In genomic region chr6:39543769-39544420, GRCm38 (mm10) we compare ENCODE assay signal across 7 mouse cellular contexts. TPM values are rescaled to one million over a fixed set of nuclear protein-coding genes. Genes with fewer than 3 reads are reported as not detected.
DNase-seq lines count a peak whose midpoint lies in the region; ATAC-seq and TF ChIP-seq lines count a peak whose summit lies in the region.

No protein-coding gene starts in this region.

- peak overlapping the region; percentile 40 for H3K4me3 ChIP-seq in embryonic facial prominence, embryonic 10.5 days
- no peak overlapping the region for H3K4me3 ChIP-seq in hindbrain, postnatal 0 days (ENCODE audit: low read length)

- peak; percentile 60 for DNase-seq in adipocyte (ENCODE audit: low spot score)
- DNase-seq in embryonic facial prominence, embryonic 10.5 days (ENCODE audit: low spot score) = peak; percentile 35
- no peak for DNase-seq in hindbrain, postnatal 0 days (ENCODE audit: low spot score)
- DNase-seq in lung, postnatal 10 days = peak; percentile 72
- DNase-seq in cerebellum, postnatal 4 days (ENCODE audit: low spot score in 2 of 2) = no peak
- DNase-seq in urinary bladder, postnatal 4 days (ENCODE audit: low spot score in 2 of 2) = no peak
- no peak for DNase-seq in right cerebral cortex, postnatal 4 days

- H3K9me3 ChIP-seq in embryonic facial prominence, embryonic 10.5 days = no peaks in the 10 kb centered on the region
- no peaks in the 10 kb centered on the region for H3K9me3 ChIP-seq in hindbrain, postnatal 0 days (ENCODE audit: low read length)

- peaks cover 72% of the 10 kb centered on the region for H3K4me1 ChIP-seq in embryonic facial prominence, embryonic 10.5 days
- peaks cover 27% of the 10 kb centered on the region for H3K4me1 ChIP-seq in hindbrain, postnatal 0 days (ENCODE audit: insufficient read depth, low read length)

- no peak; the same call in 1 of the 2 replicates for ATAC-seq in hindbrain, postnatal 0 days

- peak overlapping the region; percentile 83 for H3K27ac ChIP-seq in embryonic facial prominence, embryonic 10.5 days (replicated peaks)
- peak overlapping the region; percentile 64 for H3K27ac ChIP-seq in hindbrain, postnatal 0 days

- 26% methylated on average over 15 of the region's 15 CpGs for WGBS in embryonic facial prominence, embryonic 10.5 days
- 29% methylated on average over 15 of the region's 15 CpGs for WGBS in hindbrain, postnatal 0 days

- TF ChIP-seq CTCF in hindbrain, postnatal 0 days (IDR thresholded peaks at IDR 0.05; ENCODE audit: low read depth) = no peak

- no peak overlapping the region for H3K9ac ChIP-seq in hindbrain, postnatal 0 days (replicated peaks; ENCODE audit: low read length)

- peaks cover 34% of the 10 kb centered on the region for H3K36me3 ChIP-seq in embryonic facial prominence, embryonic 10.5 days (replicated peaks)
- no peaks in the 10 kb centered on the region for H3K36me3 ChIP-seq in hindbrain, postnatal 0 days (ENCODE audit: insufficient read depth, low read length)

- no peaks in the 10 kb centered on the region for H3K27me3 ChIP-seq in embryonic facial prominence, embryonic 10.5 days (replicated peaks; ENCODE audit: low read depth, poor library complexity, severe bottlenecking)
- H3K27me3 ChIP-seq in hindbrain, postnatal 0 days (ENCODE audit: insufficient read depth, low read length) = no peaks in the 10 kb centered on the region

- H3K4me2 ChIP-seq in hindbrain, postnatal 0 days (ENCODE audit: low read depth, low read length) = 0 out of 2 replicates have a peak overlapping the region, but pooled peaks have one; percentile 5

RNA-seq across cellular contexts. Expression of gene Dennd2a, which starts 13.8 kb away (rescaled TPM):
- polyA plus RNA-seq in embryonic facial prominence, embryonic 10.5 days (2016; fragmentation: Nextera tagmentation; extraction: Ambion mirVana) = 34.3 and 37.8 TPM in 2 replicates
- 19.2 and 30.4 TPM in 2 replicates for total RNA-seq in hindbrain, postnatal 0 days (2014; rRNA removed)
- 13.2 and 14.6 TPM in 2 replicates for polyA plus RNA-seq in hindbrain, postnatal 0 days (2015; fragmentation: Nextera tagmentation; extraction: Ambion mirVana)

RNA-seq across cellular contexts. Expression of gene Adck2, which starts 29.8 kb away (rescaled TPM):
- polyA plus RNA-seq in embryonic facial prominence, embryonic 10.5 days (2016; fragmentation: Nextera tagmentation; extraction: Ambion mirVana) = 21.3 and 26.1 TPM in 2 replicates
- total RNA-seq in hindbrain, postnatal 0 days (2014; rRNA removed) = 14.8 and 18.8 TPM in 2 replicates
- polyA plus RNA-seq in hindbrain, postnatal 0 days (2015; fragmentation: Nextera tagmentation; extraction: Ambion mirVana) = 35.6 and 36.9 TPM in 2 replicates

RNA-seq across cellular contexts. Expression of gene Gm42420, which starts 41.7 kb away (rescaled TPM):
- polyA plus RNA-seq in embryonic facial prominence, embryonic 10.5 days (2016; fragmentation: Nextera tagmentation; extraction: Ambion mirVana) = 0.53 TPM in 1 of 2 replicates, not detected in the other
- not detected in 2 replicates for total RNA-seq in hindbrain, postnatal 0 days (2014; rRNA removed)
- polyA plus RNA-seq in hindbrain, postnatal 0 days (2015; fragmentation: Nextera tagmentation; extraction: Ambion mirVana) = 1.3 and 2.5 TPM in 2 replicates

RNA-seq across cellular contexts. Expression of gene Ndufb2, which starts 48.5 kb away (rescaled TPM):
- polyA plus RNA-seq in embryonic facial prominence, embryonic 10.5 days (2016; fragmentation: Nextera tagmentation; extraction: Ambion mirVana) = 274 and 279 TPM in 2 replicates
- 212 and 454 TPM in 2 replicates for total RNA-seq in hindbrain, postnatal 0 days (2014; rRNA removed)
- polyA plus RNA-seq in hindbrain, postnatal 0 days (2015; fragmentation: Nextera tagmentation; extraction: Ambion mirVana) = 664 and 698 TPM in 2 replicates

Comparison
In these comparisons a context has a peak if more than half of its experiments do, and no peak if none do; other contexts are left out.
1. DNase-seq: peak in adipocyte (single experiment), embryonic facial prominence, embryonic 10.5 days (single experiment) and lung, postnatal 10 days (single experiment); none in hindbrain, postnatal 0 days (single experiment), cerebellum, postnatal 4 days (0 of 2), urinary bladder, postnatal 4 days (0 of 2) and right cerebral cortex, postnatal 4 days (single experiment).